Mouse (Mus musculus) midbrain, postnatal 0 days (tissue): ENCODE results near the gene Nipa2. TPM values are rescaled to one million over a fixed set of nuclear protein-coding genes. Genes with fewer than 3 reads are reported as not detected.

ENCODE experiments used
- ATAC-seq: fragments of 200-750 bp; cut with Nextera tagmentation; 2 replicates; pipeline ENCODE4 v1.8.0; 2017; ENCODE audit warnings: moderate number of reproducible peaks, mild to moderate bottlenecking, moderate TSS enrichment, moderate library complexity; ENCODE audit not compliant: low FRiP score
- DNase-seq: peaks from one replicate; pipeline ENCODE4 v3.0.0-alpha.2; 2015; ENCODE audit warnings: low spot score
- H3K27ac ChIP-seq: fragments of 300-500 bp; sonication (generic); 2 replicates; pipeline ENCODE4 v1.5.1; 2014; ENCODE audit warnings: low read depth, mild to moderate bottlenecking, low read length, mixed read lengths
- H3K27me3 ChIP-seq: fragments of 300-500 bp; sonication (generic); 2 replicates; pipeline ENCODE4 v1.6.1; 2014; ENCODE audit warnings: low read length, control low read depth, mixed read lengths; ENCODE audit not compliant: insufficient read depth
- H3K36me3 ChIP-seq: fragments of 300-500 bp; sonication (generic); 2 replicates; pipeline ENCODE4 v1.6.1; 2014; ENCODE audit warnings: low read length, control low read depth, mixed read lengths; ENCODE audit not compliant: insufficient read depth
- H3K4me1 ChIP-seq: fragments of 300-500 bp; sonication (generic); 2 replicates; pipeline ENCODE4 v1.6.1; 2014; ENCODE audit warnings: mild to moderate bottlenecking, control low read depth, antibody characterized with exemption, low read length, mixed read lengths; ENCODE audit not compliant: insufficient read depth
- H3K4me2 ChIP-seq: fragments of 300-500 bp; sonication (generic); 2 replicates; pipeline ENCODE4 v1.6.1; 2014; ENCODE audit warnings: low read depth, mild to moderate bottlenecking, low read length, mixed read lengths; ENCODE audit not compliant: poor library complexity, severe bottlenecking
- H3K4me3 ChIP-seq: fragments of 300-500 bp; sonication (generic); 2 replicates; pipeline ENCODE4 v1.5.1; 2014; ENCODE audit warnings: low read depth, mild to moderate bottlenecking, low read length, moderate library complexity
- H3K9ac ChIP-seq: fragments of 300-500 bp; sonication (generic); replicated peaks from 2 replicates; pipeline ENCODE4 v1.6.1; 2014; ENCODE audit warnings: mild to moderate bottlenecking, low read length, moderate library complexity, mixed read lengths; ENCODE audit not compliant: poor library complexity, severe bottlenecking
- H3K9me3 ChIP-seq: fragments of 300-500 bp; sonication (generic); 2 replicates; pipeline ENCODE4 v1.6.1; 2016; ENCODE audit warnings: low read length, control low read depth
- CTCF ChIP-seq: IDR thresholded peaks from 2 replicates; pipeline ENCODE4 v1.5.1; 2016; ENCODE audit warnings: antibody characterized with exemption, mild to moderate bottlenecking
- WGBS: fragments of 180-500 bp; shearing (Covaris S2); extraction: QIAGEN DNeasy Blood & Tissue Kit; methylation state at CpG from one replicate; pipeline ENCODE4 v1.1.7; 2014; 5-methylcytosine and 5-hydroxymethylcytosine counted together
- polyA plus RNA-seq: library from polyadenylated mRNA; unstranded; fragments of >200 nt; fragmentation: Nextera tagmentation; extraction: Ambion mirVana; gene quantifications from 2 replicates; pipeline ENCODE4 v1.2.1, GENCODE M21; 2015
- total RNA-seq: library from RNA; depleted of rRNA; stranded (reverse); fragments of >200 nt; gene quantifications from 2 replicates; pipeline ENCODE4 v1.2.3, GENCODE M21; 2014

Nipa2 gene
- total and polyA plus RNA-seq, 2 experiments from 2014 or later, result 28.9 to 31.3 TPM

GRCm38 (mm10) chr7:55991129-55991528 lies 28.9 kb upstream of the Nipa2 start:
- Histone ChIP-seq H3K4me2 (no peak overlapping the region), H3K9ac (no peak overlapping the region), H3K27me3 (no peaks in the 10 kb centered on the region), H3K9me3 (no peaks in the 10 kb centered on the region), H3K4me1 (peaks cover 2% of the 10 kb centered on the region; the same call in 1 of the 2 replicates), H3K4me3 (no peak overlapping the region), H3K27ac (no peak overlapping the region), H3K36me3 (peaks cover 3% of the 10 kb centered on the region; the same call in 1 of the 2 replicates)
- 99% methylated on average over 3 of the region's 3 CpGs for WGBS
- DNase-seq, result no peak
- no peak for ATAC-seq
- no peak for TF ChIP-seq CTCF

GRCm38 (mm10) chr7:55986526-55987214 lies 24.4 kb upstream of the Nipa2 start:
- Histone ChIP-seq H3K4me2 (no peak overlapping the region; the same call in 1 of the 2 replicates), H3K9ac (no peak overlapping the region), H3K36me3 (peaks cover 8% of the 10 kb centered on the region), H3K4me1 (no peaks in the 10 kb centered on the region), H3K9me3 (no peaks in the 10 kb centered on the region), H3K27me3 (no peaks in the 10 kb centered on the region), H3K4me3 (no peak overlapping the region), H3K27ac (no peak overlapping the region)
- ATAC-seq (peak; percentile 56; the same call in 1 of the 2 replicates), DNase-seq (peak; percentile 70)
- WGBS, result 36% methylated on average over 13 of the region's 13 CpGs
- TF ChIP-seq CTCF, result peak; percentile 82

- DNase-seq (no peak), ATAC-seq (no peak)
- Histone ChIP-seq H3K4me3 (no peak overlapping the region), H3K27me3 (no peaks in the 10 kb centered on the region), H3K36me3 (peaks cover 9% of the 10 kb centered on the region), H3K27ac (no peak overlapping the region), H3K4me2 (no peak overlapping the region), H3K9me3 (no peaks in the 10 kb centered on the region), H3K4me1 (no peaks in the 10 kb centered on the region), H3K9ac (no peak overlapping the region)
- 66% methylated on average over 4 of the region's 4 CpGs for WGBS
- no peak for TF ChIP-seq CTCF
Observed at GRCm38 (mm10) chr7:55984754-55985153, 22.5 kb upstream of the Nipa2 start.

- Histone ChIP-seq H3K27me3 (no peaks in the 10 kb centered on the region), H3K9me3 (no peaks in the 10 kb centered on the region), H3K9ac (no peak overlapping the region), H3K36me3 (peaks cover 16% of the 10 kb centered on the region), H3K4me3 (no peak overlapping the region), H3K4me1 (no peaks in the 10 kb centered on the region), H3K4me2 (no peak overlapping the region), H3K27ac (no peak overlapping the region)
- WGBS, result 91% methylated on average over 5 of the region's 5 CpGs
- TF ChIP-seq CTCF, result no peak
- ATAC-seq (no peak), DNase-seq (no peak)
Observed at GRCm38 (mm10) chr7:55983107-55983506, 20.8 kb upstream of the Nipa2 start.

GRCm38 (mm10) chr7:55982010-55982700 lies 19.9 kb upstream of the Nipa2 start:
- Histone ChIP-seq H3K27me3 (no peaks in the 10 kb centered on the region), H3K4me2 (no peak overlapping the region), H3K9ac (no peak overlapping the region), H3K4me1 (no peaks in the 10 kb centered on the region), H3K9me3 (no peaks in the 10 kb centered on the region), H3K36me3 (peaks cover 16% of the 10 kb centered on the region), H3K27ac (no peak overlapping the region), H3K4me3 (no peak overlapping the region)
- TF ChIP-seq CTCF, result no peak
- 87% methylated on average over 10 of the region's 10 CpGs for WGBS
- no peak for ATAC-seq
- DNase-seq, result no peak

- Histone ChIP-seq H3K27me3 (no peaks in the 10 kb centered on the region), H3K4me1 (no peaks in the 10 kb centered on the region), H3K4me3 (no peak overlapping the region), H3K27ac (no peak overlapping the region), H3K9ac (no peak overlapping the region), H3K4me2 (no peak overlapping the region), H3K36me3 (peaks cover 16% of the 10 kb centered on the region), H3K9me3 (no peaks in the 10 kb centered on the region)
- no peak for ATAC-seq
- no peak for TF ChIP-seq CTCF
- WGBS, result 100% methylated on average over 2 of the region's 2 CpGs
- DNase-seq, result no peak
Observed at GRCm38 (mm10) chr7:55981511-55981910, 19.2 kb upstream of the Nipa2 start.
